Mouse (Mus musculus) brain, embryonic 14.5 days (tissue): ENCODE data around the gene Tnfrsf25.

Source experiments
- CTCF ChIP-seq: fragments of 200-500 bp; IDR thresholded peaks from 2 replicates; pipeline ENCODE4 v1.5.1; 2012; ENCODE audit warnings: inconsistent platforms, mild to moderate bottlenecking, moderate library complexity, borderline replicate concordance; ENCODE audit not compliant: insufficient read depth, insufficient read length; ENCODE audit errors: extremely low read depth
- POLR2A ChIP-seq: fragments of 200-500 bp; IDR thresholded peaks from 2 replicates; pipeline ENCODE4 v1.6.1; 2012; ENCODE audit warnings: mild to moderate bottlenecking, inconsistent platforms, borderline replicate concordance; ENCODE audit not compliant: poor library complexity, insufficient read depth, insufficient read length, severe bottlenecking; ENCODE audit errors: extremely low read depth

- no peak for TF ChIP-seq POLR2A
- TF ChIP-seq CTCF = no peak
These were observed 5.4 kb downstream of the Tnfrsf25 start for GRCm38 (mm10) chr4:152121183-152121505.
